Mouse (Mus musculus) cortical plate, adult 2 months (tissue): Measurements from ENCODE around the gene Smim6.

Experiments used
- CTCF ChIP-seq: fragments of 200-500 bp; IDR thresholded peaks from 2 replicates; pipeline ENCODE4 v1.5.1; 2011; ENCODE audit warnings: mild to moderate bottlenecking, control low read depth, low read length; ENCODE audit not compliant: insufficient read depth; ENCODE audit errors: extremely low read depth
- POLR2A ChIP-seq: fragments of 200-500 bp; IDR thresholded peaks from 2 replicates; pipeline ENCODE4 v1.6.1; 2011; ENCODE audit warnings: mild to moderate bottlenecking, low read length, control low read depth; ENCODE audit not compliant: insufficient read depth; ENCODE audit errors: extremely low read depth

GRCm38 (mm10) chr11:115918637-115919036 lies 6.8 kb downstream of the Smim6 start:
- TF ChIP-seq POLR2A (no peak), CTCF (no peak)
